Mouse (Mus musculus) lung, postnatal 14 days (tissue): ENCODE results near the gene Wdr90.

Experiments
- DNase-seq: peaks from one replicate; pipeline ENCODE4 v3.0.0; 2021

The Wdr90 gene

GRCm38 (mm10) chr17:25801029-25801428, 60.3 kb downstream of the Wdr90 start:
- peak; percentile 78 for DNase-seq

- peak; percentile 86 for DNase-seq
Measured at GRCm38 (mm10) chr17:25796951-25797369, 64.3 kb downstream of the Wdr90 start, which contains the start of gene Metrn. TSS of gene Metrn (minus strand) at chr17:25797136.

GRCm38 (mm10) chr17:25796211-25796771, 65.0 kb downstream of the Wdr90 start:
- no peak for DNase-seq

GRCm38 (mm10) chr17:25795609-25796092, 65.7 kb downstream of the Wdr90 start, which contains the start of gene AC134908.4:
TSS of gene AC134908.4 (minus strand) at chr17:25795659.
- no peak for DNase-seq

GRCm38 (mm10) chr17:25794998-25795397, 66.3 kb downstream of the Wdr90 start:
- DNase-seq = no peak
